Mouse (Mus musculus): ENCODE results near the gene Ankrd22. TPM values are rescaled to one million over a fixed set of nuclear protein-coding genes. Genes with fewer than 3 reads are reported as not detected.

The Ankrd22 gene
- polyA plus RNA-seq, 2 experiments from 2014 or later, result not detected

- ATAC-seq, result no peak
Observed at GRCm38 (mm10) chr19:34078130-34078529, 87.7 kb downstream of the Ankrd22 start.

- ATAC-seq, result no peak
Observed at GRCm38 (mm10) chr19:34074239-34074638, 91.6 kb downstream of the Ankrd22 start.

Other genes starting within 250 kb of the Ankrd22 start
- not detected for gene Lipf, start 204.9 kb downstream of the Ankrd22 start, polyA plus RNA-seq (2017; shearing (Covaris generic))
- not detected for gene Lipk, start 157.8 kb downstream of the Ankrd22 start, polyA plus RNA-seq (2017; shearing (Covaris generic))
- not detected for gene Lipn, start 98.7 kb downstream of the Ankrd22 start, polyA plus RNA-seq (2017; shearing (Covaris generic))
- gene Lipm, start 65.1 kb downstream of the Ankrd22 start, polyA plus RNA-seq (2017; shearing (Covaris generic)), result under 1 TPM in 1 of 2 experiments, not detected in 1; 0.24 TPM
- 100 to 1,000 TPM in 1 of 2 experiments, 10 to 100 TPM in 1; 87.6 to 100 TPM for gene Stambpl1, start 26.2 kb upstream of the Ankrd22 start, polyA plus RNA-seq (2017; shearing (Covaris generic))
- under 1 TPM; 0.39 to 0.47 TPM for gene Acta2, start 89.5 kb upstream of the Ankrd22 start, polyA plus RNA-seq (2017; shearing (Covaris generic))
- 100 to 1,000 TPM; 132 to 152 TPM for gene Fas, start 124.6 kb upstream of the Ankrd22 start, polyA plus RNA-seq (2017; shearing (Covaris generic))